Mouse (Mus musculus) thymus, postnatal 36 days (tissue): ENCODE data around the gene Samd3.

Source experiments
- DNase-seq, 2 experiments: peaks; one replicate each; pipeline ENCODE4 v3.0.0; 2022; ENCODE audit warnings: mixed read lengths in 2 of 2

Gene Samd3

GRCm38 (mm10) chr10:26314327-26314726 lies 84.8 kb downstream of the Samd3 start:
- no peak for DNase-seq

GRCm38 (mm10) chr10:26320679-26321078 lies 91.2 kb downstream of the Samd3 start:
- no peak for DNase-seq
